11 mouse cellular contexts compared by ENCODE assay signal in the genomic region with DNA sequence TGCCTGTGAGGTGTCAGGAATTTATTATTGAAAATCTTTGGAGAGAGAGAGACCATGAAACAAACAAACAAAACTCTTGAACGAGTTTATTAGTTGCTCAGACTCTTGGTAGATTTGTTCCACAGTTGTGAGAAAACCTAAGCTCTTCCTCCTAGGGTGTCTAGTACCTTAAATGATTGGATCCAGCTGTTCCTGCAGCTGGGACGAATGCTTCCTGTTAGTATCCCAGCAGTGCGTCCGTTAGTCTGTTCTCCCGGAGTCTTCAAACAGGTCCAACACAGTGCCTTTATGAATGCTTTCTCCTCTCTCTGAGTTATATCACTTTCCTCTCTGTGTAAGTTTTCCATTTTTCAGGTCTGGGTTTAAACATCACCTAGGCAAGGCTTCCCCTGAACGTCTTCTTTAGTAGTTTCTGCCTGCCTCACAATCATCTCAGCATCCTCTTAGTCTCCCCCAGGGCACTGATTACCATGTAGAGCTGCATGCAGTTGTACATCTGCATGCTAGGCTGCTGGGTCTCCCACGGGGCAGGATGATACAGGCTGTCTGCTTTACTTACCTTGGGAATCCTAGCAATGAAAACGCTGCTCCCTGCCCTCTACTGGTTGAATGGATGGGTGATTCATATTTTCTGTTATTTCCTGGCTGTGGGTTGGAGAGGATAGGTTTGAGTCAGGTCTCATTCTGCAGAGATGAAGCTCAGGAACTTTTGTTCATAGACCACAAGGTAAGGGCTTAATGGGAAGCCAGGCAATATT.
DNase-seq lines count a peak whose midpoint lies in the region; ATAC-seq and TF ChIP-seq lines count a peak whose summit lies in the region.
"Had no signal": no experiment of that assay in that cellular context is flagged by ENCODE, and none has a peak within 500 bp of the region (broad histone marks: within the 10 kb centered on the region; RNA-seq: fewer than 3 reads in every experiment).

No protein-coding gene starts in this region.

- ATAC-seq in hindbrain, postnatal 0 days = no peak
- no peak for ATAC-seq in hindbrain, embryonic 16.5 days
- ATAC-seq in midbrain, embryonic 14.5 days (ENCODE audit: low FRiP score, low TSS enrichment) = no peak
- ATAC-seq in midbrain, embryonic 11.5 days (ENCODE audit: low FRiP score) = no peak
- ATAC-seq in intestine, embryonic 14.5 days (replicated peaks; ENCODE audit: low FRiP score, low TSS enrichment, low read depth) = peak; percentile 77
- ATAC-seq in activated CD4-positive, CD25-positive, alpha-beta regulatory T cell, adult 4 months = no peak

- WGBS in hindbrain, postnatal 0 days = 52% methylated on average over 8 of the region's 8 CpGs
- WGBS in hindbrain, embryonic 16.5 days = 57% methylated on average over 8 of the region's 8 CpGs
- WGBS in midbrain, embryonic 14.5 days = 53% methylated on average over 8 of the region's 8 CpGs
- 55% methylated on average over 8 of the region's 8 CpGs for WGBS in midbrain, embryonic 11.5 days
- WGBS in intestine, embryonic 14.5 days = 18% methylated on average over 8 of the region's 8 CpGs

- peak; percentile 55 for TF ChIP-seq CTCF in hindbrain, postnatal 0 days (IDR thresholded peaks at IDR 0.05; ENCODE audit: low read depth)

- no peak overlapping the region for H3K27ac ChIP-seq in hindbrain, postnatal 0 days
- H3K27ac ChIP-seq in hindbrain, embryonic 16.5 days (ENCODE audit: low read depth, low read length) = no peak overlapping the region
- H3K27ac ChIP-seq in midbrain, embryonic 14.5 days (replicated peaks; ENCODE audit: low read depth, low read length) = no peak overlapping the region
- H3K27ac ChIP-seq in midbrain, embryonic 11.5 days (ENCODE audit: low read depth, low read length) = no peak overlapping the region
- peak overlapping the region; percentile 36; the same call in 1 of the 2 replicates for H3K27ac ChIP-seq in intestine, embryonic 14.5 days (ENCODE audit: low read depth)
- H3K27ac ChIP-seq: neural tube, embryonic 15.5 days had no signal

- H3K4me3 ChIP-seq in hindbrain, postnatal 0 days (ENCODE audit: low read length) = no peak overlapping the region
- no peak overlapping the region for H3K4me3 ChIP-seq in hindbrain, embryonic 16.5 days (ENCODE audit: low read length)
- no peak overlapping the region for H3K4me3 ChIP-seq in midbrain, embryonic 14.5 days (replicated peaks; ENCODE audit: low read depth, low read length)
- no peak overlapping the region for H3K4me3 ChIP-seq in midbrain, embryonic 11.5 days (ENCODE audit: low read depth, low read length)
- H3K4me3 ChIP-seq in intestine, embryonic 14.5 days (ENCODE audit: low read depth, low read length) = no peak overlapping the region
- H3K4me3 ChIP-seq: neural tube, embryonic 15.5 days had no signal

- DNase-seq in hindbrain, postnatal 0 days (ENCODE audit: low spot score) = no peak
- DNase-seq in midbrain, embryonic 14.5 days = peak; percentile 64
- DNase-seq in midbrain, embryonic 11.5 days (ENCODE audit: low spot score, missing footprints) = no peak
- no peak for DNase-seq in intestine, embryonic 14.5 days (ENCODE audit: low spot score)
- DNase-seq in spleen, adult 12 weeks (ENCODE audit: low spot score) = no peak
- DNase-seq: adrenal gland, postnatal 25 days; gastrocnemius, postnatal 14 days had no signal

- H3K9me3 ChIP-seq in hindbrain, postnatal 0 days (ENCODE audit: low read length) = no peaks in the 10 kb centered on the region
- H3K9me3 ChIP-seq in hindbrain, embryonic 16.5 days (ENCODE audit: control insufficient read depth, low read length) = no peaks in the 10 kb centered on the region
- no peaks in the 10 kb centered on the region for H3K9me3 ChIP-seq in midbrain, embryonic 14.5 days (ENCODE audit: control insufficient read depth, low read length)
- H3K9me3 ChIP-seq in midbrain, embryonic 11.5 days (ENCODE audit: control insufficient read depth, low read length) = no peaks in the 10 kb centered on the region
- no peaks in the 10 kb centered on the region for H3K9me3 ChIP-seq in intestine, embryonic 14.5 days (ENCODE audit: control insufficient read depth, low read length)
- H3K9me3 ChIP-seq: G1E; neural tube, embryonic 15.5 days had no signal

- no peak overlapping the region for H3K4me2 ChIP-seq in hindbrain, postnatal 0 days (ENCODE audit: low read depth, low read length)
- no peak overlapping the region for H3K4me2 ChIP-seq in hindbrain, embryonic 16.5 days (ENCODE audit: low read length)
- H3K4me2 ChIP-seq in midbrain, embryonic 14.5 days (ENCODE audit: low read length) = no peak overlapping the region
- no peak overlapping the region for H3K4me2 ChIP-seq in midbrain, embryonic 11.5 days
- H3K4me2 ChIP-seq in intestine, embryonic 14.5 days (ENCODE audit: low read length) = peak overlapping the region; percentile 21; the same call in 1 of the 2 replicates
- H3K4me2 ChIP-seq: neural tube, embryonic 15.5 days had no signal

- H3K27me3 ChIP-seq in hindbrain, postnatal 0 days (ENCODE audit: insufficient read depth, low read length) = no peaks in the 10 kb centered on the region
- no peaks in the 10 kb centered on the region for H3K27me3 ChIP-seq in hindbrain, embryonic 16.5 days (replicated peaks; ENCODE audit: control insufficient read depth, insufficient read depth, low read length)
- no peaks in the 10 kb centered on the region for H3K27me3 ChIP-seq in midbrain, embryonic 14.5 days (ENCODE audit: control insufficient read depth, insufficient read depth, low read length)
- no peaks in the 10 kb centered on the region for H3K27me3 ChIP-seq in midbrain, embryonic 11.5 days (ENCODE audit: control insufficient read depth, insufficient read depth, low read length)
- H3K27me3 ChIP-seq in intestine, embryonic 14.5 days (replicated peaks; ENCODE audit: control insufficient read depth, insufficient read depth, low read length) = no peaks in the 10 kb centered on the region
- H3K27me3 ChIP-seq: neural tube, embryonic 15.5 days had no signal

- no peaks in the 10 kb centered on the region for H3K36me3 ChIP-seq in hindbrain, postnatal 0 days (ENCODE audit: insufficient read depth, low read length)
- H3K36me3 ChIP-seq in hindbrain, embryonic 16.5 days (ENCODE audit: control insufficient read depth, insufficient read depth, low read length) = no peaks in the 10 kb centered on the region
- H3K36me3 ChIP-seq in midbrain, embryonic 14.5 days (ENCODE audit: control insufficient read depth, insufficient read depth, low read length) = no peaks in the 10 kb centered on the region
- H3K36me3 ChIP-seq in midbrain, embryonic 11.5 days (ENCODE audit: control insufficient read depth, insufficient read depth, low read length) = no peaks in the 10 kb centered on the region
- H3K36me3 ChIP-seq in intestine, embryonic 14.5 days (ENCODE audit: control insufficient read depth, insufficient read depth, low read length) = no peaks in the 10 kb centered on the region
- H3K36me3 ChIP-seq: G1E; neural tube, embryonic 15.5 days had no signal

- H3K4me1 ChIP-seq in hindbrain, postnatal 0 days (ENCODE audit: insufficient read depth, low read length) = peaks cover 5% of the 10 kb centered on the region; the same call in 1 of the 2 replicates
- peaks cover 3% of the 10 kb centered on the region for H3K4me1 ChIP-seq in hindbrain, embryonic 16.5 days (ENCODE audit: control insufficient read depth, insufficient read depth, low read depth, low read length)
- H3K4me1 ChIP-seq in midbrain, embryonic 14.5 days (ENCODE audit: control insufficient read depth, insufficient read depth, low read length) = 0 out of 2 replicates have a peak, but pooled peaks cover 4% of the 10 kb centered on the region
- peaks cover 2% of the 10 kb centered on the region; the same call in 1 of the 2 replicates for H3K4me1 ChIP-seq in midbrain, embryonic 11.5 days (ENCODE audit: control insufficient read depth, insufficient read depth, low read length)
- H3K4me1 ChIP-seq in intestine, embryonic 14.5 days (replicated peaks; ENCODE audit: control insufficient read depth, insufficient read depth, low read length) = peaks cover 12% of the 10 kb centered on the region; the same call in 1 of the 2 replicates

- no peak overlapping the region for H3K9ac ChIP-seq in hindbrain, postnatal 0 days (replicated peaks; ENCODE audit: low read length)
- no peak overlapping the region for H3K9ac ChIP-seq in hindbrain, embryonic 16.5 days (ENCODE audit: low read depth, low read length)
- no peak overlapping the region for H3K9ac ChIP-seq in midbrain, embryonic 14.5 days (replicated peaks; ENCODE audit: low read length)
- no peak overlapping the region for H3K9ac ChIP-seq in midbrain, embryonic 11.5 days (ENCODE audit: low read length)
- H3K9ac ChIP-seq in intestine, embryonic 14.5 days (ENCODE audit: low read length) = no peak overlapping the region
- H3K9ac ChIP-seq: neural tube, embryonic 15.5 days had no signal
